Mouse (Mus musculus) lung, postnatal 10 days (tissue): ENCODE measurements at regions not wholly inside any gene's neighbourhood (a gene's known extent, or its start where the extent isn't known, plus 50 kb on each side); places are given as distances from the start of the nearest gene placed in this dataset.
"Not testable (repeated sequence)": the region's sequence is repeated elsewhere in the genome, so short reads cannot be mapped to it uniquely, and the experiment has no call there.

Source experiments
- DNase-seq: peaks from one replicate; pipeline ENCODE4 v3.0.0; 2021

- no peak for DNase-seq
Measured at GRCm38 (mm10) chr6:59102090-59102489, 77.7 kb upstream of the Fam13a start.

GRCm38 (mm10) chr6:59103936-59104335 is 79.6 kb upstream of the Fam13a start:
- DNase-seq: no peak

GRCm38 (mm10) chr6:59104496-59104895 is 80.1 kb upstream of the Fam13a start:
- DNase-seq: no peak

- no peak for DNase-seq
Measured at GRCm38 (mm10) chr6:59108102-59108501, 83.8 kb upstream of the Fam13a start.

GRCm38 (mm10) chr6:59132410-59132809 is 76.3 kb upstream of the Tigd2 start:
- peak; percentile 14 for DNase-seq

GRCm38 (mm10) chr6:59133800-59134199 is 74.9 kb upstream of the Tigd2 start:
- DNase-seq: not testable (repeated sequence)

- DNase-seq: no peak
Measured at GRCm38 (mm10) chr6:59139702-59140101, 69.0 kb upstream of the Tigd2 start.

GRCm38 (mm10) chr6:59142050-59142449 is 66.6 kb upstream of the Tigd2 start:
- DNase-seq: no peak

GRCm38 (mm10) chr6:59147421-59147820 is 61.2 kb upstream of the Tigd2 start:
- no peak for DNase-seq

- no peak for DNase-seq
Measured at GRCm38 (mm10) chr6:59155636-59156035, 53.0 kb upstream of the Tigd2 start.
